Mouse (Mus musculus): ENCODE results near the gene Atoh8. TPM values are rescaled to one million over a fixed set of nuclear protein-coding genes. Genes with fewer than 3 reads are reported as not detected.

Atoh8 gene
- polyA plus RNA-seq, 1 experiment: 7.4 TPM

- no peak for DNase-seq (ENCODE audit: low read depth)
Observed at GRCm38 (mm10) chr6:72254588-72255075, 19.3 kb upstream of the Atoh8 start.

- no peak for DNase-seq (ENCODE audit: low read depth)
Observed at GRCm38 (mm10) chr6:72253911-72254587, 18.7 kb upstream of the Atoh8 start.

GRCm38 (mm10) chr6:72253168-72253567 is 17.8 kb upstream of the Atoh8 start:
- DNase-seq (ENCODE audit: low read depth): no peak

- DNase-seq (ENCODE audit: low read depth): no peak
Observed at GRCm38 (mm10) chr6:72252433-72252832, 17.1 kb upstream of the Atoh8 start.

GRCm38 (mm10) chr6:72249981-72250380 is 14.6 kb upstream of the Atoh8 start:
- DNase-seq (ENCODE audit: low read depth): no peak

- DNase-seq (ENCODE audit: low read depth): no peak
Observed at GRCm38 (mm10) chr6:72248150-72248914, 13.0 kb upstream of the Atoh8 start.

GRCm38 (mm10) chr6:72246303-72246702 is 10.9 kb upstream of the Atoh8 start:
- no peak for DNase-seq (ENCODE audit: low read depth)

- no peak for DNase-seq (ENCODE audit: low read depth)
Observed at GRCm38 (mm10) chr6:72244569-72245285, 9.3 kb upstream of the Atoh8 start.

GRCm38 (mm10) chr6:72244144-72244549 is 8.8 kb upstream of the Atoh8 start:
- no peak for DNase-seq (ENCODE audit: low read depth)

- DNase-seq (ENCODE audit: low read depth): no peak
Observed at GRCm38 (mm10) chr6:72242532-72243320, 7.3 kb upstream of the Atoh8 start.

GRCm38 (mm10) chr6:72241843-72242154 is 6.4 kb upstream of the Atoh8 start:
- no peak for DNase-seq (ENCODE audit: low read depth)

- no peak for DNase-seq (ENCODE audit: low read depth)
Observed at GRCm38 (mm10) chr6:72241133-72241842, 5.9 kb upstream of the Atoh8 start.

- DNase-seq (ENCODE audit: low read depth): no peak
Observed at GRCm38 (mm10) chr6:72240042-72240441, 4.7 kb upstream of the Atoh8 start.

GRCm38 (mm10) chr6:72237035-72237434 is 1.7 kb upstream of the Atoh8 start:
- DNase-seq (ENCODE audit: low read depth): no peak

- DNase-seq (ENCODE audit: low read depth): no peak
Observed at GRCm38 (mm10) chr6:72235807-72236407, 530 bp upstream of the Atoh8 start.

GRCm38 (mm10) chr6:72234372-72235097 is 842 bp downstream of the Atoh8 start:
- DNase-seq (ENCODE audit: low read depth): no peak

- DNase-seq (ENCODE audit: low read depth): no peak
Observed at GRCm38 (mm10) chr6:72233950-72234349, 1.4 kb downstream of the Atoh8 start.

GRCm38 (mm10) chr6:72232870-72233269 is 2.5 kb downstream of the Atoh8 start:
- DNase-seq (ENCODE audit: low read depth): no peak

GRCm38 (mm10) chr6:72232411-72232810 is 3.0 kb downstream of the Atoh8 start:
- no peak for DNase-seq (ENCODE audit: low read depth)

- DNase-seq (ENCODE audit: low read depth): no peak
Observed at GRCm38 (mm10) chr6:72230875-72231274, 4.5 kb downstream of the Atoh8 start.

Data from gonadal fat pad, adult 2 months (tissue).